ENCODE assay signal across 12 mouse cellular contexts in the genomic region with DNA sequence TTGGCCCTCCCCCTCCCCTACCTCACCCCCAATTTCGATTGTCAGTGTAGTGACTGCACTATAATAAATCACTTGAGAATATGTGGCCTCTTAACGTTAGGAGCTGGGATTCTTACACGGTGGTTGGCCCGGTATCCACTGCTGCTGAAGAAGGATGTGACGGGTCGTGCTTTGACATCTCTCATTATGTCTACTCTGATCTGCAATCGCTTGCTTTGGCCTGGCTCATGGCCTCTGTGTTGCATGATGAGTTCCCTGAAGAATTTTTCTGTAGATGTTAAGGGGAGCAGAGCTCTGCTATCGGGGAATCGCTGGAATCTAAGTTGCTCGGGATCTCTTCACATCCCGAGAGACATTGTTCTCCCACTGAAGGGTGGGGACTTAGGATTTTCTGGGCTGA.
A peak's percentile ranks its signal among the peaks of the same experiment; 100 is the strongest.
DNase-seq lines count a peak whose midpoint lies in the region; ATAC-seq and TF ChIP-seq lines count a peak whose summit lies in the region.
"Had no signal": no experiment of that assay in that cellular context is flagged by ENCODE, and none has a peak within 500 bp of the region (broad histone marks: within the 10 kb centered on the region; RNA-seq: fewer than 3 reads in every experiment).

No protein-coding gene starts in this region.

- H3K36me3 ChIP-seq in hindbrain, embryonic 11.5 days (ENCODE audit: control insufficient read depth, insufficient read depth, low read length), result no peaks in the 10 kb centered on the region
- no peaks in the 10 kb centered on the region for H3K36me3 ChIP-seq in hindbrain, embryonic 12.5 days
- H3K36me3 ChIP-seq: midbrain, embryonic 15.5 days had no signal

- WGBS in hindbrain, embryonic 11.5 days, result 84% methylated on average over 11 of the region's 11 CpGs
- WGBS in hindbrain, embryonic 12.5 days, result 70% methylated on average over 11 of the region's 11 CpGs
- 63% methylated on average over 11 of the region's 11 CpGs for WGBS in lung, adult 2 months

- H3K4me1 ChIP-seq in hindbrain, embryonic 11.5 days (replicated peaks; ENCODE audit: control insufficient read depth, insufficient read depth, low read length), result no peaks in the 10 kb centered on the region
- peaks cover 15% of the 10 kb centered on the region for H3K4me1 ChIP-seq in hindbrain, embryonic 12.5 days
- H3K4me1 ChIP-seq in lung, adult 2 months (ENCODE audit: control insufficient read depth, insufficient read depth, low read length), result no peaks in the 10 kb centered on the region

- TF ChIP-seq CTCF in lung, adult 2 months (IDR thresholded peaks at IDR 0.05; ENCODE audit: insufficient read depth, low read length), result no peak

- TF ChIP-seq POLR2A in lung, adult 2 months (IDR thresholded peaks at IDR 0.05; ENCODE audit: borderline replicate concordance, extremely low read depth, low read depth, low read length), result no peak

- no peak overlapping the region for H3K9ac ChIP-seq in hindbrain, embryonic 11.5 days (ENCODE audit: low read depth, low read length)
- no peak overlapping the region for H3K9ac ChIP-seq in hindbrain, embryonic 12.5 days
- H3K9ac ChIP-seq: midbrain, embryonic 15.5 days had no signal

- no peak overlapping the region for H3K4me2 ChIP-seq in hindbrain, embryonic 11.5 days (replicated peaks; ENCODE audit: low read depth, low read length)
- no peak overlapping the region for H3K4me2 ChIP-seq in hindbrain, embryonic 12.5 days (replicated peaks)
- H3K4me2 ChIP-seq: midbrain, embryonic 15.5 days had no signal

- H3K27me3 ChIP-seq in hindbrain, embryonic 11.5 days (ENCODE audit: control insufficient read depth, insufficient read depth, low read length), result no peaks in the 10 kb centered on the region
- no peaks in the 10 kb centered on the region for H3K27me3 ChIP-seq in hindbrain, embryonic 12.5 days
- H3K27me3 ChIP-seq: midbrain, embryonic 15.5 days had no signal

- no peak for ATAC-seq in hindbrain, embryonic 11.5 days (ENCODE audit: low FRiP score)
- no peak for ATAC-seq in hindbrain, embryonic 12.5 days (ENCODE audit: low FRiP score)
- ATAC-seq in erythroid progenitor cell, adult 5-6 weeks (replicated peaks; ENCODE audit: low FRiP score, poor library complexity, severe bottlenecking), result no peak
- ATAC-seq: forebrain, embryonic 16.5 days; inflammation-experienced regulatory T-cells, adult 6 months; midbrain, embryonic 15.5 days had no signal

- H3K9me3 ChIP-seq in hindbrain, embryonic 11.5 days (ENCODE audit: control insufficient read depth, low read length), result no peaks in the 10 kb centered on the region
- H3K9me3 ChIP-seq in hindbrain, embryonic 12.5 days (replicated peaks), result no peaks in the 10 kb centered on the region
- H3K9me3 ChIP-seq: midbrain, embryonic 15.5 days had no signal

- DNase-seq in hindbrain, embryonic 11.5 days (ENCODE audit: low spot score), result peak; percentile 46
- peak; percentile 15 to 28 for DNase-seq in lung, postnatal 4 days
- no peak for DNase-seq in lung, adult 2 months
- DNase-seq in adrenal gland, postnatal 14 days, result peak; percentile 86
- peak; percentile 58 for DNase-seq in heart, postnatal 4 days
- DNase-seq: cerebellum, adult 9-11 months had no signal

- H3K4me3 ChIP-seq in hindbrain, embryonic 11.5 days (ENCODE audit: low read depth, low read length), result no peak overlapping the region
- no peak overlapping the region for H3K4me3 ChIP-seq in hindbrain, embryonic 12.5 days
- H3K4me3 ChIP-seq in lung, adult 2 months (replicated peaks; ENCODE audit: extremely low read depth, low read depth, low read length), result no peak overlapping the region
- H3K4me3 ChIP-seq: midbrain, embryonic 15.5 days had no signal

- no peak overlapping the region for H3K27ac ChIP-seq in hindbrain, embryonic 11.5 days (ENCODE audit: low read depth, low read length)
- no peak overlapping the region for H3K27ac ChIP-seq in hindbrain, embryonic 12.5 days
- H3K27ac ChIP-seq: midbrain, embryonic 15.5 days; stomach, postnatal 0 days had no signal
